21 mouse cellular contexts compared by ENCODE assay signal in genomic region chr4:63846881-63847597, GRCm38 (mm10). TPM values are rescaled to one million over a fixed set of nuclear protein-coding genes. Genes with fewer than 3 reads are reported as not detected.
A peak's percentile ranks its signal among the peaks of the same experiment; 100 is the strongest.
DNase-seq lines count a peak whose midpoint lies in the region; ATAC-seq lines count a peak whose summit lies in the region.
"Had no signal": no experiment of that assay in that cellular context is flagged by ENCODE, and none has a peak within 500 bp of the region (broad histone marks: within the 10 kb centered on the region; RNA-seq: fewer than 3 reads in every experiment).

No protein-coding gene starts in this region.

- 78% methylated on average over 3 of the region's 3 CpGs for WGBS in forebrain, embryonic 10.5 days
- WGBS in heart, embryonic 10.5 days = 64% methylated on average over 3 of the region's 3 CpGs

- no peak for DNase-seq in frontal cortex, postnatal 14 days (ENCODE audit: low spot score in 2 of 2)
- DNase-seq in cerebellum, adult 8-10 months = peak; percentile 34
- no peak for DNase-seq in forebrain, embryonic 10.5 days (ENCODE audit: extremely low spot score, low spot score)
- no peak for DNase-seq in heart, embryonic 10.5 days (ENCODE audit: low spot score)
- DNase-seq: adrenal gland, postnatal 14 days; kidney, adult 18-20 months; layer of hippocampus, postnatal 36 days; left cerebral cortex, postnatal 4 days; right cerebral cortex, postnatal 4 days; thymus, adult 2 months had no signal

- no peaks in the 10 kb centered on the region for H3K4me1 ChIP-seq in forebrain, embryonic 10.5 days
- no peaks in the 10 kb centered on the region for H3K4me1 ChIP-seq in heart, embryonic 10.5 days
- H3K4me1 ChIP-seq: hindbrain, embryonic 13.5 days; lung, embryonic 15.5 days had no signal

- H3K27me3 ChIP-seq in forebrain, embryonic 10.5 days (ENCODE audit: poor library complexity, severe bottlenecking) = no peaks in the 10 kb centered on the region
- H3K27me3 ChIP-seq in heart, embryonic 10.5 days (ENCODE audit: insufficient read depth, poor library complexity, severe bottlenecking) = peaks cover 35% of the 10 kb centered on the region; the same call in 1 of the 2 replicates
- H3K27me3 ChIP-seq: hindbrain, embryonic 13.5 days; lung, embryonic 15.5 days had no signal

- H3K27ac ChIP-seq in forebrain, embryonic 10.5 days = no peak overlapping the region
- no peak overlapping the region for H3K27ac ChIP-seq in heart, embryonic 10.5 days
- H3K27ac ChIP-seq: hindbrain, embryonic 13.5 days; lung, embryonic 15.5 days had no signal

- H3K4me3 ChIP-seq in forebrain, embryonic 10.5 days = no peak overlapping the region
- H3K4me3 ChIP-seq in heart, embryonic 10.5 days = no peak overlapping the region
- H3K4me3 ChIP-seq: erythroblast, embryonic 14.5 days; hindbrain, embryonic 13.5 days; lung, embryonic 15.5 days had no signal

- ATAC-seq in frontal cortex, adult (ENCODE audit: low TSS enrichment) = peak; percentile 57; the same call in 1 of the 2 replicates
- peak; percentile 90 to 91 for ATAC-seq in hematopoietic stem cell, adult 5-6 weeks (replicated peaks in 1 of 2; ENCODE audit: insufficient read depth in 1 of 2, low FRiP score in 2 of 2, low TSS enrichment in 1 of 2, low read depth in 1 of 2, poor library complexity in 2 of 2, severe bottlenecking in 2 of 2)
- 0 out of 2 replicates have a peak, but pooled peaks have one; percentile 23 for ATAC-seq in neutrophil, adult 5-6 weeks (ENCODE audit: extremely low read depth, insufficient number of reproducible peaks, low FRiP score, poor library complexity, severe bottlenecking)
- ATAC-seq in erythroblast, adult 5-6 weeks (replicated peaks; ENCODE audit: low FRiP score, poor library complexity, severe bottlenecking) = no peak

- no peaks in the 10 kb centered on the region for H3K9me3 ChIP-seq in forebrain, embryonic 10.5 days
- no peaks in the 10 kb centered on the region for H3K9me3 ChIP-seq in heart, embryonic 10.5 days
- H3K9me3 ChIP-seq: hindbrain, embryonic 13.5 days; lung, embryonic 15.5 days had no signal

- H3K36me3 ChIP-seq in forebrain, embryonic 10.5 days (replicated peaks) = no peaks in the 10 kb centered on the region
- H3K36me3 ChIP-seq in heart, embryonic 10.5 days = no peaks in the 10 kb centered on the region
- H3K36me3 ChIP-seq: hindbrain, embryonic 13.5 days; lung, embryonic 15.5 days had no signal

RNA-seq across cellular contexts. Expression of gene Tnfsf8, which starts 14.1 kb away (rescaled TPM):
- total RNA-seq in hematopoietic stem cell, adult 5-6 weeks (2017) = 1.8 and 3.7 TPM in 2 replicates
- 3.0 and 3.8 TPM in 2 replicates for total RNA-seq in neutrophil, adult 5-6 weeks (2017)
- 1.9 and 2.3 TPM in 2 replicates for total RNA-seq in erythroblast, adult 5-6 weeks (2015; ENCODE audit: low replicate concordance)
- 0.17 TPM in 1 of 2 replicates, not detected in the other for total RNA-seq in erythroblast, adult 5-6 weeks (2017; ENCODE audit: low replicate concordance)
- polyA plus RNA-seq in forebrain, embryonic 10.5 days (2016; fragmentation: Nextera tagmentation; extraction: Ambion mirVana) = not detected in 2 replicates
- not detected in 2 replicates for polyA plus RNA-seq in heart, embryonic 10.5 days (2016; fragmentation: Nextera tagmentation; extraction: Ambion mirVana)
- total RNA-seq: adrenal gland, postnatal 14 days; layer of hippocampus, postnatal 36 days; left cerebral cortex, postnatal 4 days; MEL had no signal
- polyA plus RNA-seq: erythroblast, embryonic 14.5 days; liver, embryonic 11.5 days; midbrain, embryonic 11.5 days; neural tube, embryonic 11.5 days had no signal
